Mouse (Mus musculus) MEL (cell line): ENCODE measurements around the gene Csn1s1. TPM values are rescaled to one million over a fixed set of nuclear protein-coding genes. Genes with fewer than 3 reads are reported as not detected.

Source experiments
- DNase-seq: peaks from one replicate; pipeline ENCODE4 v3.0.0; 2011; ENCODE audit warnings: low read depth, low spot score
- H3K27ac ChIP-seq: 2 replicates; pipeline ENCODE4 v1.5.1; 2012; ENCODE audit warnings: low read depth, mild to moderate bottlenecking, control low read depth, low read length, moderate library complexity; ENCODE audit not compliant: control insufficient read depth
- H3K27me3 ChIP-seq, 2 experiments: fragments of 150-350 bp in 1 of 2; sonication (generic) in 1 of 2; 2 replicates each; pipeline ENCODE4 v1.6.1; 2012; ENCODE audit warnings: low read length in 2 of 2, mild to moderate bottlenecking in 2 of 2, improper control_type of control experiment in 1 of 2, moderate library complexity in 1 of 2; ENCODE audit not compliant: insufficient read depth in 2 of 2, control insufficient read depth in 1 of 2
- H3K36me3 ChIP-seq, 2 experiments: 2 replicates each; pipeline ENCODE4 v1.6.1; 2012 to 2014; ENCODE audit warnings: low read length in 2 of 2, improper control_type of control experiment in 1 of 2, inconsistent platforms in 1 of 2, mild to moderate bottlenecking in 1 of 2; ENCODE audit not compliant: insufficient read depth in 2 of 2, control insufficient read depth in 1 of 2
- H3K4me1 ChIP-seq, 2 experiments: fragments of 150-350 bp in 1 of 2; sonication (generic) in 1 of 2; 2 replicates each; pipeline ENCODE4 v1.6.1; 2012; ENCODE audit warnings: low read length in 2 of 2, improper control_type of control experiment in 1 of 2, mild to moderate bottlenecking in 1 of 2; ENCODE audit not compliant: insufficient read depth in 2 of 2, control insufficient read depth in 1 of 2
- H3K4me3 ChIP-seq, 2 experiments: fragments of 150-350 bp in 1 of 2; sonication (generic) in 1 of 2; 2 replicates each; pipeline ENCODE4 v1.5.1; 2012; ENCODE audit warnings: low read depth in 2 of 2, low read length in 2 of 2, mild to moderate bottlenecking in 2 of 2, moderate library complexity in 2 of 2, control low read depth in 1 of 2, improper control_type of control experiment in 1 of 2; ENCODE audit not compliant: control insufficient read depth in 1 of 2, insufficient read depth in 1 of 2
- H3K79me2 ChIP-seq: 2 replicates; pipeline ENCODE4 v1.6.1; 2012; ENCODE audit warnings: mild to moderate bottlenecking, low read length, moderate library complexity; ENCODE audit not compliant: control insufficient read depth, poor library complexity, insufficient read depth
- H3K9ac ChIP-seq: 2 replicates; pipeline ENCODE4 v1.6.1; 2012; ENCODE audit warnings: low read depth, mild to moderate bottlenecking, control low read depth, low read length, moderate library complexity; ENCODE audit not compliant: control insufficient read depth, poor library complexity, severe bottlenecking
- H3K9me3 ChIP-seq: fragments of 150-350 bp; sonication (generic); replicated peaks from 2 replicates; pipeline ENCODE4 v1.6.1; 2012; ENCODE audit warnings: mild to moderate bottlenecking, low read length, improper control_type of control experiment, moderate library complexity; ENCODE audit not compliant: insufficient read depth
- CHD2 ChIP-seq: IDR thresholded peaks from 2 replicates; pipeline ENCODE4 v1.6.1; 2011; ENCODE audit warnings: low read length, improper control_type of control experiment
- CTCF ChIP-seq, 3 experiments: IDR thresholded peaks in 2 of 3; conservative IDR thresholded peaks in 1 of 3; 2 replicates each; pipeline ENCODE4 v1.5.1; 2011 to 2012; ENCODE audit warnings: low read length in 3 of 3, low read depth in 2 of 3, mild to moderate bottlenecking in 2 of 3, improper control_type of control experiment in 1 of 3, inconsistent platforms in 1 of 3, mixed read lengths in 1 of 3, moderate library complexity in 1 of 3; ENCODE audit not compliant: control insufficient read depth in 1 of 3, insufficient read depth in 1 of 3, poor library complexity in 1 of 3, severe bottlenecking in 1 of 3
- GABPA ChIP-seq: IDR thresholded peaks from 2 replicates; pipeline ENCODE4 v1.6.1; 2012; ENCODE audit warnings: low read depth, mild to moderate bottlenecking, inconsistent platforms, low read length, improper control_type of control experiment, moderate library complexity
- KAT2A ChIP-seq: conservative IDR thresholded peaks from 2 replicates; pipeline ENCODE4 v1.6.1; 2012; ENCODE audit warnings: low read depth, low read length, improper control_type of control experiment, inconsistent platforms
- MAFK ChIP-seq: IDR thresholded peaks from 2 replicates; pipeline ENCODE4 v1.6.1; 2011; ENCODE audit warnings: low read depth, mild to moderate bottlenecking, low read length, improper control_type of control experiment, borderline replicate concordance
- MAX ChIP-seq: IDR thresholded peaks from 2 replicates; pipeline ENCODE4 v1.6.1; 2011; ENCODE audit warnings: low read length, improper control_type of control experiment
- MXI1 ChIP-seq: IDR thresholded peaks from 2 replicates; pipeline ENCODE4 v1.6.1; 2011; ENCODE audit warnings: mild to moderate bottlenecking, low read depth, low read length, improper control_type of control experiment
- MYB ChIP-seq: IDR thresholded peaks from 2 replicates; pipeline ENCODE4 v1.6.1; 2011; ENCODE audit warnings: mild to moderate bottlenecking, low read depth, low read length, improper control_type of control experiment
- MYC ChIP-seq: IDR thresholded peaks from 2 replicates; pipeline ENCODE4 v1.6.1; 2011; ENCODE audit warnings: low read depth, mild to moderate bottlenecking, low read length, improper control_type of control experiment, moderate library complexity
- POLR2A ChIP-seq, 2 experiments: IDR thresholded peaks; 2 replicates each; pipeline ENCODE4 v1.6.1; 2011 to 2012; ENCODE audit warnings: low read length in 2 of 2, mild to moderate bottlenecking in 2 of 2, control low read depth in 1 of 2, improper control_type of control experiment in 1 of 2, low read depth in 1 of 2, moderate library complexity in 1 of 2; ENCODE audit not compliant: control insufficient read depth in 1 of 2, insufficient read depth in 1 of 2, poor library complexity in 1 of 2
- POLR2AphosphoS5 ChIP-seq: IDR thresholded peaks from 2 replicates; pipeline ENCODE4 v1.6.1; 2012; ENCODE audit warnings: low read depth, borderline replicate concordance, mild to moderate bottlenecking, inconsistent platforms, low read length, moderate library complexity, mixed read lengths
- RAD21 ChIP-seq: IDR thresholded peaks from 2 replicates; pipeline ENCODE4 v1.6.1; 2011; ENCODE audit warnings: mild to moderate bottlenecking, low read depth, low read length, improper control_type of control experiment
- TBP ChIP-seq: IDR thresholded peaks from 2 replicates; pipeline ENCODE4 v1.8.0; 2011; ENCODE audit warnings: low read depth, low read length, improper control_type of control experiment
- TCF12 ChIP-seq: IDR thresholded peaks from 2 replicates; pipeline ENCODE4 v1.6.1; 2014; ENCODE audit warnings: low read depth, mild to moderate bottlenecking, inconsistent platforms, low read length, improper control_type of control experiment, moderate library complexity
- ZMIZ1 ChIP-seq: IDR thresholded peaks from 2 replicates; pipeline ENCODE4 v1.6.1; 2012; ENCODE audit warnings: low read depth, mild to moderate bottlenecking, inconsistent platforms, low read length, improper control_type of control experiment, moderate library complexity
- polyA plus RNA-seq, 2 experiments: library from polyadenylated mRNA; stranded (reverse) in 1 of 2; unstranded in 1 of 2; fragments of >175 nt in 1 of 2; fragments of >200 nt in 1 of 2; gene quantifications; 2 replicates each; pipeline versions ENCODE4 v1.2.1 to v1.2.4; 2012; ENCODE audit warnings: low replicate concordance in 2 of 2, low read depth in 1 of 2; ENCODE audit not compliant: insufficient read length in 2 of 2, insufficient read depth in 1 of 2, missing spikeins in 1 of 2
- total RNA-seq: library from RNA; depleted of rRNA; stranded (reverse); fragments of 300-350 nt; gene quantifications from 2 replicates; pipeline ENCODE4 v1.2.3, GENCODE M21; 2012; rRNA removed

Gene Csn1s1
- total and polyA plus RNA-seq, 3 experiments: not detected

- Histone ChIP-seq H3K4me1 (no peaks in the 10 kb centered on the region), H3K4me3 (no peak within 1 kb of the TSS), H3K36me3 (no peaks in the 10 kb centered on the region), H3K27me3 (no peaks in the 10 kb centered on the region), H3K9ac (no peak within 1 kb of the TSS), H3K27ac (no peak within 1 kb of the TSS), H3K9me3 (no peaks in the 10 kb centered on the region), H3K79me2 (no peaks in the 10 kb centered on the region)
- no peak for DNase-seq
- TF ChIP-seq POLR2AphosphoS5 (no peak), MXI1 (no peak), RAD21 (no peak), TCF12 (no peak), MAX (no peak), MAFK (no peak), KAT2A (no peak), TBP (no peak), MYB (no peak), POLR2A (IDR thresholded peaks at IDR 0.05; ENCODE audit: control insufficient read depth in 1 of 2, insufficient read depth in 1 of 2, low read depth in 1 of 2, low read length in 2 of 2, poor library complexity in 1 of 2) (no peak), CTCF (IDR thresholded peaks at IDR 0.05 in 2 of 3, conservative IDR thresholded peaks at IDR 0.05 in 1 of 3; ENCODE audit: control insufficient read depth in 1 of 3, insufficient read depth in 1 of 3, low read depth in 2 of 3, low read length in 3 of 3, poor library complexity in 1 of 3, severe bottlenecking in 1 of 3) (no peak), GABPA (no peak), ZMIZ1 (no peak), CHD2 (no peak)
Measured at GRCm38 (mm10) chr5:87699530-87699929, 33.5 kb downstream of the Csn1s1 start, which contains the start of gene Csn2. Gene Csn2, minus strand, starts transcription at chr5:87699630.

GRCm38 (mm10) chr5:87705891-87706290 lies 39.9 kb downstream of the Csn1s1 start:
- no peak overlapping the region for H3K27ac ChIP-seq
- no peak overlapping the region for H3K9ac ChIP-seq
- no peaks in the 10 kb centered on the region for H3K27me3 ChIP-seq
- no peak overlapping the region for H3K4me3 ChIP-seq
- H3K79me2 ChIP-seq: no peaks in the 10 kb centered on the region
- DNase-seq: no peak
- no peaks in the 10 kb centered on the region for H3K9me3 ChIP-seq
- no peaks in the 10 kb centered on the region for H3K36me3 ChIP-seq
- TF ChIP-seq MYC: no peak
- no peaks in the 10 kb centered on the region for H3K4me1 ChIP-seq

Other genes starting within 250 kb of the Csn1s1 start
- gene Ugt2b38, start 242.0 kb upstream of the Csn1s1 start, total RNA-seq: not detected in 2 replicates
- gene Ugt2b38, start 242.0 kb upstream of the Csn1s1 start, polyA plus RNA-seq: not detected
- gene Ugt2a2, start 183.9 kb upstream of the Csn1s1 start, total RNA-seq: not detected in 2 replicates
- gene Ugt2a2, start 183.9 kb upstream of the Csn1s1 start, polyA plus RNA-seq: not detected
- gene Gm43638, start 179.4 kb upstream of the Csn1s1 start, total RNA-seq: not detected in 2 replicates
- gene Gm43638, start 179.4 kb upstream of the Csn1s1 start, polyA plus RNA-seq: not detected
- gene Ugt2a1, start 175.3 kb upstream of the Csn1s1 start, total RNA-seq: not detected in 2 replicates
- gene Ugt2a1, start 175.3 kb upstream of the Csn1s1 start, polyA plus RNA-seq: not detected
- not detected in 2 replicates for gene Sult1b1, start 128.0 kb upstream of the Csn1s1 start, total RNA-seq
- gene Sult1b1, start 128.0 kb upstream of the Csn1s1 start, polyA plus RNA-seq: not detected
- not detected in 2 replicates for gene Sult1d1, start 97.2 kb upstream of the Csn1s1 start, total RNA-seq
- gene Sult1d1, start 97.2 kb upstream of the Csn1s1 start, polyA plus RNA-seq: not detected
- gene Sult1e1, start 74.6 kb upstream of the Csn1s1 start, total RNA-seq: not detected in 2 replicates
- gene Sult1e1, start 74.6 kb upstream of the Csn1s1 start, polyA plus RNA-seq: not detected
- gene Csn2, start 33.4 kb downstream of the Csn1s1 start, total RNA-seq: not detected in 2 replicates
- gene Csn2, start 33.4 kb downstream of the Csn1s1 start, polyA plus RNA-seq: not detected
- not detected in 2 replicates for gene Csn1s2a, start 108.4 kb downstream of the Csn1s1 start, total RNA-seq
- gene Csn1s2a, start 108.4 kb downstream of the Csn1s1 start, polyA plus RNA-seq: not detected
- gene Csn1s2b, start 141.9 kb downstream of the Csn1s1 start, total RNA-seq: not detected in 2 replicates
- gene Csn1s2b, start 141.9 kb downstream of the Csn1s1 start, polyA plus RNA-seq: not detected
- gene Prr27, start 159.5 kb downstream of the Csn1s1 start, total RNA-seq: not detected in 2 replicates
- not detected for gene Prr27, start 159.5 kb downstream of the Csn1s1 start, polyA plus RNA-seq
- not detected in 2 replicates for gene Odam, start 218.8 kb downstream of the Csn1s1 start, total RNA-seq
- gene Odam, start 218.8 kb downstream of the Csn1s1 start, polyA plus RNA-seq: not detected